Mouse (Mus musculus): ENCODE data around the gene Cacnb2. TPM values are rescaled to one million over a fixed set of nuclear protein-coding genes. Genes with fewer than 3 reads are reported as not detected.

Cacnb2 gene
- polyA plus RNA-seq, 1 experiment from 2014 or later = 12.2 TPM

GRCm38 (mm10) chr2:14770635-14771034 lies 167.7 kb downstream of the Cacnb2 start:
- no peak overlapping the region for H3K4me2 ChIP-seq
- H3K9me3 ChIP-seq (replicated peaks; ENCODE audit: control insufficient read depth, low read length) = no peaks in the 10 kb centered on the region
- no peak overlapping the region for H3K9ac ChIP-seq (ENCODE audit: low read depth, low read length)
- no peak for ATAC-seq (replicated peaks; ENCODE audit: insufficient number of reproducible peaks, low FRiP score, low TSS enrichment)
- H3K36me3 ChIP-seq (ENCODE audit: control insufficient read depth, insufficient read depth, low read length) = no peaks in the 10 kb centered on the region
- H3K27me3 ChIP-seq (ENCODE audit: control insufficient read depth, insufficient read depth, low read length) = no peaks in the 10 kb centered on the region
- no peak overlapping the region for H3K27ac ChIP-seq (ENCODE audit: low read depth, low read length)
- no peaks in the 10 kb centered on the region for H3K4me1 ChIP-seq (ENCODE audit: control insufficient read depth, insufficient read depth, low read length)
- no peak overlapping the region for H3K4me3 ChIP-seq (ENCODE audit: low read depth, low read length)
- WGBS (ENCODE audit: insufficient replicate concordance) = 73% methylated on average over 4 of the region's 4 CpGs

DNA sequence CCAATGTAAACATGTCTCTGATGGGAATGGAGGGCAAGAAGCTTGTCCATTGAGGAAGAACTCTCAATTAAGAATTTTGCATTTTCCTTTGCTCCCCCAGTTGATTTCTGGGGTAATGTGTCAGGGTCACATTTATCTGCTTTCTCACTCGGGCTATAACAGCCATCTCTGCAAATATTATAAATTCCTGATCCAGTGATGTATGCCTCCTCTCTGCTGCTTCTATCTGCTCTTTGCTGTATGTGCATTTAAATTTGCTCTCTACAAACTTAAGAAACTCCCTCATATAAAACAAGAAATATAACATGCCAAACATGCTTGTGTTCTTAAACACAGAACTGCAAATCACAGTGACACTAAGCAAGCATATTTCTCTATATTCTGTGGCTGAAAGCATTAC lies 171.5 kb downstream of the Cacnb2 start:
- no peak overlapping the region for H3K9ac ChIP-seq (ENCODE audit: low read depth, low read length)
- no peak overlapping the region for H3K4me3 ChIP-seq (ENCODE audit: low read depth, low read length)
- WGBS (ENCODE audit: insufficient replicate concordance) = 64% methylated on average over 1 of the region's 1 CpGs
- H3K9me3 ChIP-seq (replicated peaks; ENCODE audit: control insufficient read depth, low read length) = no peaks in the 10 kb centered on the region
- no peaks in the 10 kb centered on the region for H3K27me3 ChIP-seq (ENCODE audit: control insufficient read depth, insufficient read depth, low read length)
- no peak overlapping the region for H3K4me2 ChIP-seq
- no peaks in the 10 kb centered on the region for H3K4me1 ChIP-seq (ENCODE audit: control insufficient read depth, insufficient read depth, low read length)
- no peaks in the 10 kb centered on the region for H3K36me3 ChIP-seq (ENCODE audit: control insufficient read depth, insufficient read depth, low read length)
- no peak for ATAC-seq (replicated peaks; ENCODE audit: insufficient number of reproducible peaks, low FRiP score, low TSS enrichment)
- H3K27ac ChIP-seq (ENCODE audit: low read depth, low read length) = no peak overlapping the region

- 73% methylated on average over 3 of the region's 3 CpGs for WGBS (ENCODE audit: insufficient replicate concordance)
- no peak for ATAC-seq (replicated peaks; ENCODE audit: insufficient number of reproducible peaks, low FRiP score, low TSS enrichment)
- Histone ChIP-seq H3K9ac (ENCODE audit: low read depth, low read length) (no peak overlapping the region), H3K27me3 (ENCODE audit: control insufficient read depth, insufficient read depth, low read length) (no peaks in the 10 kb centered on the region), H3K4me1 (ENCODE audit: control insufficient read depth, insufficient read depth, low read length) (peaks cover 2% of the 10 kb centered on the region; the same call in 1 of the 2 replicates), H3K4me2 (no peak overlapping the region), H3K4me3 (ENCODE audit: low read depth, low read length) (no peak overlapping the region), H3K27ac (ENCODE audit: low read depth, low read length) (no peak overlapping the region), H3K36me3 (ENCODE audit: control insufficient read depth, insufficient read depth, low read length) (no peaks in the 10 kb centered on the region), H3K9me3 (replicated peaks; ENCODE audit: control insufficient read depth, low read length) (no peaks in the 10 kb centered on the region)
Observed at GRCm38 (mm10) chr2:14774857-14775495, 172.1 kb downstream of the Cacnb2 start.

DNA sequence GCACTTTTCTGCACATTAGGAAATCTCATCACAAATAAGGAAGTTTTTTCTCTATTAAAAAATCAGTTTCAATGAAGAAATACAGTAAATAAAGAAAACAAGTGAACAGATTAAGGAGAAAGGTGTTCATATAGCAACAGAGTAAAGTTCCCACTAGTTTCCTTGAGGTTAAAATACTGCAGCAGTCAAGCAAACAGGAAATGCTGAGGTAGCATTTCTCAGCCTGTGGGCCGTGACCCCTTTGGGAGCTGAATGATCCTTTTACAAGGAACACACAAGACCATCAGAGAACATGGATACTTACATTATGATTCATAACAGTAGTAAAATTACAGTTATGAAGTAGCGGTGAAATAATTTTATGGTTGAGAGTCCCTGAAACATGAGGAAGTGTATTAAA lies 185.1 kb downstream of the Cacnb2 start:
- Histone ChIP-seq H3K4me2 (no peak overlapping the region), H3K27me3 (ENCODE audit: control insufficient read depth, insufficient read depth, low read length) (no peaks in the 10 kb centered on the region), H3K4me1 (ENCODE audit: control insufficient read depth, insufficient read depth, low read length) (peaks cover 3% of the 10 kb centered on the region; the same call in 1 of the 2 replicates), H3K36me3 (ENCODE audit: control insufficient read depth, insufficient read depth, low read length) (no peaks in the 10 kb centered on the region), H3K9ac (ENCODE audit: low read depth, low read length) (no peak overlapping the region), H3K4me3 (ENCODE audit: low read depth, low read length) (no peak overlapping the region), H3K9me3 (replicated peaks; ENCODE audit: control insufficient read depth, low read length) (no peaks in the 10 kb centered on the region), H3K27ac (ENCODE audit: low read depth, low read length) (no peak overlapping the region)
- no peak for ATAC-seq (replicated peaks; ENCODE audit: insufficient number of reproducible peaks, low FRiP score, low TSS enrichment)
- 91% methylated on average over 2 of the region's 2 CpGs for WGBS (ENCODE audit: insufficient replicate concordance)

DNA sequence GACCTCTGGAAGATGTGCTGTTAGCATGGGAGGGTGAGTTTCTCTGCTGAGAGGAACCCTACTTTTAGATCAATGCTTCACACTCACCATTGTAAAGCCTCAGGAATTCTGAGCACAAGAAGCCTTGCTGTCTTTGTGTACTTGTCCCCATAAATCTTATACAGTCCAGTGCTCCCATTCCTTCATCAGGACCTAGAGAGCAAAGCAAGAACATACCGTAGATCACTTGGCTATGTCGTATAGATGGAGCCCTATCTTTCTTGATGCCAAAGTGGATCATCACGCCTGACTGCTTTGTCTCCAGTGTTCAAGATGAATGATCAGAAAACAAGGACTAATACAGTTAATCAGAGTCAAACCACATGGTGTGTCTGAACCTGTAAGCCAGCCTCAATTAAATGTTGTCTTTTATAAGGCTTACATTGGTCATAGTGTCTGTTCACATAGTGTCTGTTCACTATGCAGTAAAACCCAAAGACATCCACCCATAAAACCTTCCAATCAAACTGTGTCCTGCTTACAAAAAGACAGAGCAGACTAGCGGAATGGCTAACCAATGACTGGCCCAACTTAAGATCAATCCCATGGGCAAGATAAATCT lies 198.7 kb downstream of the Cacnb2 start:
- no peaks in the 10 kb centered on the region for H3K36me3 ChIP-seq (ENCODE audit: control insufficient read depth, insufficient read depth, low read length)
- no peaks in the 10 kb centered on the region for H3K9me3 ChIP-seq (replicated peaks; ENCODE audit: control insufficient read depth, low read length)
- no peak overlapping the region for H3K27ac ChIP-seq (ENCODE audit: low read depth, low read length)
- H3K4me3 ChIP-seq (ENCODE audit: low read depth, low read length) = no peak overlapping the region
- WGBS (ENCODE audit: insufficient replicate concordance) = 85% methylated on average over 4 of the region's 4 CpGs
- H3K4me2 ChIP-seq = no peak overlapping the region
- no peak for ATAC-seq (replicated peaks; ENCODE audit: insufficient number of reproducible peaks, low FRiP score, low TSS enrichment)
- H3K9ac ChIP-seq (ENCODE audit: low read depth, low read length) = no peak overlapping the region
- H3K4me1 ChIP-seq (ENCODE audit: control insufficient read depth, insufficient read depth, low read length) = no peaks in the 10 kb centered on the region
- H3K27me3 ChIP-seq (ENCODE audit: control insufficient read depth, insufficient read depth, low read length) = no peaks in the 10 kb centered on the region

- no peaks in the 10 kb centered on the region for H3K27me3 ChIP-seq (ENCODE audit: control insufficient read depth, insufficient read depth, low read length)
- H3K9me3 ChIP-seq (replicated peaks; ENCODE audit: control insufficient read depth, low read length) = no peaks in the 10 kb centered on the region
- H3K9ac ChIP-seq (ENCODE audit: low read depth, low read length) = no peak overlapping the region
- no peak overlapping the region for H3K4me2 ChIP-seq
- H3K36me3 ChIP-seq (ENCODE audit: control insufficient read depth, insufficient read depth, low read length) = no peaks in the 10 kb centered on the region
- ATAC-seq (replicated peaks; ENCODE audit: insufficient number of reproducible peaks, low FRiP score, low TSS enrichment) = no peak; the same call in 1 of the 2 replicates
- H3K27ac ChIP-seq (ENCODE audit: low read depth, low read length) = no peak overlapping the region
- H3K4me1 ChIP-seq (ENCODE audit: control insufficient read depth, insufficient read depth, low read length) = peaks cover 4% of the 10 kb centered on the region; the same call in 1 of the 2 replicates
- 76% methylated on average over 6 of the region's 6 CpGs for WGBS (ENCODE audit: insufficient replicate concordance)
- no peak overlapping the region for H3K4me3 ChIP-seq (ENCODE audit: low read depth, low read length)
Observed at GRCm38 (mm10) chr2:14807650-14808347, 204.9 kb downstream of the Cacnb2 start.

DNA sequence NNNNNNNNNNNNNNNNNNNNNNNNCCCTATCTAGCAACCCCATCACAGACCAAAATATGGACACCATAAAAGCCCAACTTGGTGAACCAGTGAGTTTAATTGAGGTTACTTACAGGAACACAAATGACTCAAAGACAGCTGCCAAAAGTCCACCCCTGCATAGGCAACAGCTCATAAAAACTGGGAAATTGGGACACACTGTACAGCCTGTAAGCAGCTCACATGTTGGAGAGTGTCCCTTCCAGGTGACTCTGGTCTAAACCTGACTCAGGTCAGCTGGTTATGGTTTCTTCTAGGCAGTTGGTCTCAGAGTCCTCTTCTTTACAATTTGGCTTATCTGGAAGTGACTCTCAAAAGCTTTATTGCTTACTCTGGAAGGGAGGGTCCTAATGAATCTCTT lies 212.1 kb downstream of the Cacnb2 start:
- Histone ChIP-seq H3K9ac (ENCODE audit: low read depth, low read length) (no peak overlapping the region), H3K27ac (ENCODE audit: low read depth, low read length) (no peak overlapping the region), H3K36me3 (ENCODE audit: control insufficient read depth, insufficient read depth, low read length) (no peaks in the 10 kb centered on the region), H3K9me3 (replicated peaks; ENCODE audit: control insufficient read depth, low read length) (no peaks in the 10 kb centered on the region), H3K4me1 (ENCODE audit: control insufficient read depth, insufficient read depth, low read length) (no peaks in the 10 kb centered on the region), H3K4me2 (no peak overlapping the region), H3K4me3 (ENCODE audit: low read depth, low read length) (no peak overlapping the region), H3K27me3 (ENCODE audit: control insufficient read depth, insufficient read depth, low read length) (no peaks in the 10 kb centered on the region)
- ATAC-seq (replicated peaks; ENCODE audit: insufficient number of reproducible peaks, low FRiP score, low TSS enrichment) = no peak

GRCm38 (mm10) chr2:14818651-14819050 lies 215.8 kb downstream of the Cacnb2 start:
- Histone ChIP-seq H3K9me3 (replicated peaks; ENCODE audit: control insufficient read depth, low read length) (no peaks in the 10 kb centered on the region), H3K4me1 (ENCODE audit: control insufficient read depth, insufficient read depth, low read length) (peaks cover 8% of the 10 kb centered on the region), H3K27ac (ENCODE audit: low read depth, low read length) (no peak overlapping the region), H3K4me2 (no peak overlapping the region), H3K9ac (ENCODE audit: low read depth, low read length) (no peak overlapping the region), H3K27me3 (ENCODE audit: control insufficient read depth, insufficient read depth, low read length) (no peaks in the 10 kb centered on the region), H3K36me3 (ENCODE audit: control insufficient read depth, insufficient read depth, low read length) (no peaks in the 10 kb centered on the region), H3K4me3 (ENCODE audit: low read depth, low read length) (no peak overlapping the region)
- 33% methylated on average over 1 of the region's 1 CpGs for WGBS (ENCODE audit: insufficient replicate concordance)
- no peak for ATAC-seq (replicated peaks; ENCODE audit: insufficient number of reproducible peaks, low FRiP score, low TSS enrichment)

All from heart, embryonic 11.5 days (tissue).